Mouse (Mus musculus): ENCODE results near the gene Cys1. TPM values are rescaled to one million over a fixed set of nuclear protein-coding genes. Genes with fewer than 3 reads are reported as not detected.
A peak's percentile ranks its signal among the peaks of the same experiment; 100 is the strongest.

The Cys1 gene
- polyA plus RNA-seq, 1 experiment from 2014 or later, result 10.7 TPM

DNA sequence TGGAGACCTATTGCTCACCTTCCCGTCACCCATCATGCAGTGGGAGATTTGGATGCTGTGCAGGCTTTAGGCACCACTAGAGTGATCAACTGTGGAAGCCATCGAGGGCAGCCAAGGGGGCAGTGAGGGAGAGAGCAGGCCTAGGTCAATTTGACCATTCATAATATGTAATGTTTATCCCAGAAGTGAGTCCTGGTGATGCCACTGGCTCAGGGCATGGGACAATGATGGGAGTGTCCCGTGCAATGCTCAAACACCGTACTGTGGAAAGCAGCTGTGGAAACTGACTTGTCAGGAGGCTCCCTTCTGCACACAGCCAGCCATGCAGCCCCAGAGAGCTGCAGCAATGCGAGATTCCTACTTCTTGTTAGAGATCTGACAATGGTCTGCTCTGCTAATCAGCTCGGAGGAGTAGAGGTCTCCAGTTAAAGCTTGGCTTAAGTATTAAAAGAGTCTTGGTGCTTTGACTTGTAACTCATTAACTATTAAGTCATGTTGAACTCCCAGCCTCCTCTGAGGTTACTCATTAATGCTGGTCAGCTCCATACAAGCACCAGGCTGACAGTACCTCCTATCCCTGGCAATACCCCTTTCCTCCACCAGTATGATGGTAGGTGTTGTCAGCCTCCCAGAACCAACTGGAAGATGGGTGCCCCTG, 4.6 kb upstream of the Cys1 start:
- Histone ChIP-seq H3K27ac (ENCODE audit: low read depth, low read length) (peak overlapping the region; percentile 77; the same call in 1 of the 2 replicates), H3K36me3 (ENCODE audit: control insufficient read depth, insufficient read depth, low read length) (no peaks in the 10 kb centered on the region), H3K4me2 (replicated peaks; ENCODE audit: low read depth, low read length) (no peak overlapping the region), H3K4me3 (ENCODE audit: low read length) (no peak overlapping the region), H3K4me1 (ENCODE audit: control insufficient read depth, insufficient read depth, low read length) (peaks cover 22% of the 10 kb centered on the region), H3K27me3 (ENCODE audit: control insufficient read depth, insufficient read depth, low read length) (peaks cover 19% of the 10 kb centered on the region), H3K9me3 (ENCODE audit: control insufficient read depth, low read length) (no peaks in the 10 kb centered on the region; the same call in 1 of the 2 replicates), H3K9ac (ENCODE audit: low read depth, low read length) (no peak overlapping the region)
- 47% methylated on average over 6 of the region's 6 CpGs for WGBS
- ATAC-seq (ENCODE audit: low FRiP score, low TSS enrichment), result peak; percentile 82

GRCm38 (mm10) chr12:24683461-24683860, 1.8 kb upstream of the Cys1 start:
- Histone ChIP-seq H3K27ac (ENCODE audit: low read depth, low read length) (no peak overlapping the region), H3K4me1 (ENCODE audit: control insufficient read depth, insufficient read depth, low read length) (peaks cover 28% of the 10 kb centered on the region), H3K4me2 (replicated peaks; ENCODE audit: low read depth, low read length) (no peak overlapping the region), H3K9ac (ENCODE audit: low read depth, low read length) (no peak overlapping the region), H3K36me3 (ENCODE audit: control insufficient read depth, insufficient read depth, low read length) (no peaks in the 10 kb centered on the region), H3K4me3 (ENCODE audit: low read length) (no peak overlapping the region), H3K27me3 (ENCODE audit: control insufficient read depth, insufficient read depth, low read length) (peaks cover 24% of the 10 kb centered on the region), H3K9me3 (ENCODE audit: control insufficient read depth, low read length) (no peaks in the 10 kb centered on the region)
- ATAC-seq (ENCODE audit: low FRiP score, low TSS enrichment), result no peak
- 71% methylated on average over 7 of the region's 7 CpGs for WGBS

DNA sequence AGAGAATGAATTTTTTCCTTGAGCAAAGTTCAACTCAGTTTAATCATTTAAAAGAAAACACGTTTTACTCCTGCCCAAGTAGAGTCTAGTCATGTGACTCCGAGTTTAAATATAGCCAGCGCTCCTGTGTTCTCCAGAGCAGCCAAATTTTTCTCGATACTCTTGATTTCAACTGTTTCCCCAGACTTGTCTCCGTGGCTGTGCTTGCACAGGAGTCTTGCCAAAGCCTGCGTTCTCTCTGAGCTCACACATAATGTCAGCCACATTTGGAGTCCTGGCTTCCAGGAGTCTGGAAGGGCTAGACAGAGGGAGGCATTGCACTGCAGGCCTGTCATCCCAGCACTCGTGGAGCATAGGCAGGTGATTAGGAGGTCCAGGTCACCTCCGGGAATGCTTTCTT, 950 bp upstream of the Cys1 start:
- H3K4me1 ChIP-seq (ENCODE audit: control insufficient read depth, insufficient read depth, low read length), result peaks cover 28% of the 10 kb centered on the region
- H3K4me3 ChIP-seq (ENCODE audit: low read length), result no peak overlapping the region
- peak overlapping the region; percentile 71; the same call in 1 of the 2 replicates for H3K27ac ChIP-seq (ENCODE audit: low read depth, low read length)
- H3K36me3 ChIP-seq (ENCODE audit: control insufficient read depth, insufficient read depth, low read length), result no peaks in the 10 kb centered on the region
- no peaks in the 10 kb centered on the region for H3K9me3 ChIP-seq (ENCODE audit: control insufficient read depth, low read length)
- no peak overlapping the region for H3K9ac ChIP-seq (ENCODE audit: low read depth, low read length)
- peaks cover 24% of the 10 kb centered on the region for H3K27me3 ChIP-seq (ENCODE audit: control insufficient read depth, insufficient read depth, low read length)
- 43% methylated on average over 8 of the region's 8 CpGs for WGBS
- no peak for ATAC-seq (ENCODE audit: low FRiP score, low TSS enrichment)
- peak overlapping the region; percentile 94 for H3K4me2 ChIP-seq (replicated peaks; ENCODE audit: low read depth, low read length)

GRCm38 (mm10) chr12:24680492-24681285, 924 bp downstream of the Cys1 start:
- Histone ChIP-seq H3K9ac (ENCODE audit: low read depth, low read length) (peak overlapping the region; percentile 72), H3K9me3 (ENCODE audit: control insufficient read depth, low read length) (no peaks in the 10 kb centered on the region), H3K4me3 (ENCODE audit: low read length) (peak overlapping the region; percentile 66), H3K36me3 (ENCODE audit: control insufficient read depth, insufficient read depth, low read length) (no peaks in the 10 kb centered on the region), H3K4me1 (ENCODE audit: control insufficient read depth, insufficient read depth, low read length) (peaks cover 28% of the 10 kb centered on the region), H3K27ac (ENCODE audit: low read depth, low read length) (peak overlapping the region; percentile 52), H3K4me2 (replicated peaks; ENCODE audit: low read depth, low read length) (peak overlapping the region; percentile 94), H3K27me3 (ENCODE audit: control insufficient read depth, insufficient read depth, low read length) (peaks cover 24% of the 10 kb centered on the region)
- peak; percentile 72 for ATAC-seq (ENCODE audit: low FRiP score, low TSS enrichment)
- 1% methylated on average over 57 of the region's 61 CpGs for WGBS

GRCm38 (mm10) chr12:24680096-24680491, 1.5 kb downstream of the Cys1 start:
- H3K27me3 ChIP-seq (ENCODE audit: control insufficient read depth, insufficient read depth, low read length), result peaks cover 24% of the 10 kb centered on the region
- H3K9ac ChIP-seq (ENCODE audit: low read depth, low read length), result peak overlapping the region; percentile 72
- H3K4me1 ChIP-seq (ENCODE audit: control insufficient read depth, insufficient read depth, low read length), result peaks cover 28% of the 10 kb centered on the region
- peak overlapping the region; percentile 66 for H3K4me3 ChIP-seq (ENCODE audit: low read length)
- WGBS, result 12% methylated on average over 9 of the region's 9 CpGs
- H3K36me3 ChIP-seq (ENCODE audit: control insufficient read depth, insufficient read depth, low read length), result no peaks in the 10 kb centered on the region
- peak overlapping the region; percentile 94 for H3K4me2 ChIP-seq (replicated peaks; ENCODE audit: low read depth, low read length)
- ATAC-seq (ENCODE audit: low FRiP score, low TSS enrichment), result no peak
- H3K27ac ChIP-seq (ENCODE audit: low read depth, low read length), result peak overlapping the region; percentile 52; the same call in 1 of the 2 replicates
- no peaks in the 10 kb centered on the region for H3K9me3 ChIP-seq (ENCODE audit: control insufficient read depth, low read length)

- 88% methylated on average over 5 of the region's 5 CpGs for WGBS
- H3K4me2 ChIP-seq (replicated peaks; ENCODE audit: low read depth, low read length), result no peak overlapping the region
- no peaks in the 10 kb centered on the region for H3K9me3 ChIP-seq (ENCODE audit: control insufficient read depth, low read length)
- no peak overlapping the region for H3K27ac ChIP-seq (ENCODE audit: low read depth, low read length)
- no peak overlapping the region for H3K4me3 ChIP-seq (ENCODE audit: low read length)
- ATAC-seq (ENCODE audit: low FRiP score, low TSS enrichment), result no peak
- H3K9ac ChIP-seq (ENCODE audit: low read depth, low read length), result no peak overlapping the region
- H3K27me3 ChIP-seq (ENCODE audit: control insufficient read depth, insufficient read depth, low read length), result no peaks in the 10 kb centered on the region
- H3K36me3 ChIP-seq (ENCODE audit: control insufficient read depth, insufficient read depth, low read length), result peaks cover 35% of the 10 kb centered on the region; the same call in 1 of the 2 replicates
- H3K4me1 ChIP-seq (ENCODE audit: control insufficient read depth, insufficient read depth, low read length), result no peaks in the 10 kb centered on the region
Measured at GRCm38 (mm10) chr12:24662131-24662530, 19.5 kb downstream of the Cys1 start.

DNA sequence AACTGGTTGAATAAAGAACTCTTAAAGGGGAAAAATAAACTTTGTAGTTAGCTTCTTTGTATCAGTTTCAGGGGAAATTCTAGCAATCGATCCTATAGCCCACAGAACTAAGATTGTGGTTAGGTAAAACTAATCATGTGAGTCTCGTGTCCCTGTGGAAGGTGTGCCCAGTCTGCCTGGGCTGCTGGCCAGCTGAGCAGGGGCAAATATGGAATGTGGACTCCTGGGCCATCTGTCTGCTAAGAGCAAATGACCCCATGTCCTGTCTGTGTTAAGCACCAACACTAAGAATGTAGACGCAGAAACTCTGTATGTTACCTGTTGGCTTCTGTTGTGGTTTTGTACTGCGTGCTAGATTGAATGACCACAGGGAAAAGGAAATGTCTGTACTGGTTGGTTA, 20.5 kb downstream of the Cys1 start:
- H3K36me3 ChIP-seq (ENCODE audit: control insufficient read depth, insufficient read depth, low read length), result peaks cover 41% of the 10 kb centered on the region
- H3K4me3 ChIP-seq (ENCODE audit: low read length), result no peak overlapping the region
- no peaks in the 10 kb centered on the region for H3K9me3 ChIP-seq (ENCODE audit: control insufficient read depth, low read length)
- no peak for ATAC-seq (ENCODE audit: low FRiP score, low TSS enrichment)
- H3K27me3 ChIP-seq (ENCODE audit: control insufficient read depth, insufficient read depth, low read length), result no peaks in the 10 kb centered on the region
- WGBS, result 82% methylated on average over 4 of the region's 4 CpGs
- H3K9ac ChIP-seq (ENCODE audit: low read depth, low read length), result no peak overlapping the region
- 0 out of 2 replicates have a peak, but pooled peaks cover 4% of the 10 kb centered on the region for H3K4me1 ChIP-seq (ENCODE audit: control insufficient read depth, insufficient read depth, low read length)
- no peak overlapping the region for H3K4me2 ChIP-seq (replicated peaks; ENCODE audit: low read depth, low read length)
- no peak overlapping the region for H3K27ac ChIP-seq (ENCODE audit: low read depth, low read length)

GRCm38 (mm10) chr12:24659923-24660322, 21.7 kb downstream of the Cys1 start:
- peaks cover 52% of the 10 kb centered on the region for H3K36me3 ChIP-seq (ENCODE audit: control insufficient read depth, insufficient read depth, low read length)
- no peaks in the 10 kb centered on the region for H3K27me3 ChIP-seq (ENCODE audit: control insufficient read depth, insufficient read depth, low read length)
- ATAC-seq (ENCODE audit: low FRiP score, low TSS enrichment), result no peak
- 89% methylated on average over 9 of the region's 9 CpGs for WGBS
- H3K4me1 ChIP-seq (ENCODE audit: control insufficient read depth, insufficient read depth, low read length), result peaks cover 7% of the 10 kb centered on the region; the same call in 1 of the 2 replicates
- H3K4me2 ChIP-seq (replicated peaks; ENCODE audit: low read depth, low read length), result no peak overlapping the region
- no peak overlapping the region for H3K27ac ChIP-seq (ENCODE audit: low read depth, low read length)
- H3K9ac ChIP-seq (ENCODE audit: low read depth, low read length), result no peak overlapping the region
- H3K4me3 ChIP-seq (ENCODE audit: low read length), result no peak overlapping the region
- H3K9me3 ChIP-seq (ENCODE audit: control insufficient read depth, low read length), result no peaks in the 10 kb centered on the region

GRCm38 (mm10) chr12:24658998-24659397, 22.6 kb downstream of the Cys1 start:
- no peak overlapping the region for H3K27ac ChIP-seq (ENCODE audit: low read depth, low read length)
- no peak overlapping the region for H3K4me3 ChIP-seq (ENCODE audit: low read length)
- H3K36me3 ChIP-seq (ENCODE audit: control insufficient read depth, insufficient read depth, low read length), result peaks cover 59% of the 10 kb centered on the region
- ATAC-seq (ENCODE audit: low FRiP score, low TSS enrichment), result no peak
- no peak overlapping the region for H3K9ac ChIP-seq (ENCODE audit: low read depth, low read length)
- no peaks in the 10 kb centered on the region for H3K9me3 ChIP-seq (ENCODE audit: control insufficient read depth, low read length)
- no peak overlapping the region for H3K4me2 ChIP-seq (replicated peaks; ENCODE audit: low read depth, low read length)
- H3K4me1 ChIP-seq (ENCODE audit: control insufficient read depth, insufficient read depth, low read length), result peaks cover 15% of the 10 kb centered on the region; the same call in 1 of the 2 replicates
- no peaks in the 10 kb centered on the region for H3K27me3 ChIP-seq (ENCODE audit: control insufficient read depth, insufficient read depth, low read length)
- WGBS, result 97% methylated on average over 4 of the region's 4 CpGs

Measured in kidney, embryonic 14.5 days (tissue).